Mouse (Mus musculus) forebrain, embryonic 13.5 days (tissue): ENCODE measurements at regions not wholly inside any gene's neighbourhood (a gene's known extent, or its start where the extent isn't known, plus 50 kb on each side); places are given as distances from the start of the nearest gene placed in this dataset.
"Not testable (repeated sequence)": the region's sequence is repeated elsewhere in the genome, so short reads cannot be mapped to it uniquely, and the experiment has no call there.

ENCODE experiments used
- ATAC-seq: fragments of 200-750 bp; cut with Nextera tagmentation; 2 replicates; pipeline ENCODE4 v1.8.0; 2017
- H3K27ac ChIP-seq: fragments of 300-500 bp; sonication (generic); 2 replicates; pipeline ENCODE4 v1.5.1; 2015; ENCODE audit warnings: inconsistent platforms, mild to moderate bottlenecking, moderate library complexity
- H3K27me3 ChIP-seq: fragments of 300-500 bp; sonication (generic); 2 replicates; pipeline ENCODE4 v1.6.1; 2015; ENCODE audit warnings: mild to moderate bottlenecking, inconsistent platforms
- H3K36me3 ChIP-seq: fragments of 300-500 bp; sonication (generic); 2 replicates; pipeline ENCODE4 v1.6.1; 2015; ENCODE audit warnings: mild to moderate bottlenecking, inconsistent platforms; ENCODE audit not compliant: poor library complexity, severe bottlenecking
- H3K4me1 ChIP-seq: fragments of 300-500 bp; sonication (generic); 2 replicates; pipeline ENCODE4 v1.6.1; 2015; ENCODE audit warnings: inconsistent platforms
- H3K4me2 ChIP-seq: fragments of 300-500 bp; sonication (generic); 2 replicates; pipeline ENCODE4 v1.6.1; 2015; ENCODE audit warnings: inconsistent platforms, mild to moderate bottlenecking, moderate library complexity
- H3K4me3 ChIP-seq: fragments of 300-500 bp; sonication (generic); 2 replicates; pipeline ENCODE4 v1.5.1; 2015; ENCODE audit warnings: mild to moderate bottlenecking, inconsistent platforms
- H3K9ac ChIP-seq: fragments of 300-500 bp; sonication (generic); 2 replicates; pipeline ENCODE4 v1.6.1; 2015; ENCODE audit warnings: mild to moderate bottlenecking, inconsistent platforms
- H3K9me3 ChIP-seq: fragments of 300-500 bp; sonication (generic); replicated peaks from 2 replicates; pipeline ENCODE4 v1.6.1; 2016; ENCODE audit warnings: inconsistent platforms
- WGBS: fragments of 180-500 bp; shearing (Covaris S2); methylation state at CpG from one replicate; pipeline ENCODE4 v1.1.7; 2015; 5-methylcytosine and 5-hydroxymethylcytosine counted together

- H3K27ac ChIP-seq = no peak overlapping the region
- H3K4me2 ChIP-seq = no peak overlapping the region
- H3K9me3 ChIP-seq = no peaks in the 10 kb centered on the region
- H3K9ac ChIP-seq = no peak overlapping the region
- WGBS = 61% methylated on average over 7 of the region's 7 CpGs
- H3K36me3 ChIP-seq = no peaks in the 10 kb centered on the region
- H3K27me3 ChIP-seq = no peaks in the 10 kb centered on the region
- ATAC-seq = peak; percentile 38; the same call in 1 of the 2 replicates
- H3K4me3 ChIP-seq = no peak overlapping the region
- no peaks in the 10 kb centered on the region for H3K4me1 ChIP-seq
These were observed 686.0 kb upstream of the Hs3st1 start for GRCm38 (mm10) chr5:40441239-40441638.

GRCm38 (mm10) chr5:40402721-40403120 lies 647.4 kb upstream of the Hs3st1 start:
- H3K4me2 ChIP-seq = no peak overlapping the region
- H3K4me1 ChIP-seq = no peaks in the 10 kb centered on the region
- ATAC-seq = no peak
- H3K4me3 ChIP-seq = no peak overlapping the region
- no peak overlapping the region for H3K27ac ChIP-seq
- H3K36me3 ChIP-seq = no peaks in the 10 kb centered on the region
- no peaks in the 10 kb centered on the region for H3K9me3 ChIP-seq
- H3K9ac ChIP-seq = no peak overlapping the region
- no peaks in the 10 kb centered on the region for H3K27me3 ChIP-seq

GRCm38 (mm10) chr5:40394798-40395197 lies 639.5 kb upstream of the Hs3st1 start:
- Histone ChIP-seq H3K4me3 (no peak overlapping the region), H3K4me1 (no peaks in the 10 kb centered on the region), H3K36me3 (no peaks in the 10 kb centered on the region), H3K27ac (no peak overlapping the region), H3K9ac (no peak overlapping the region), H3K9me3 (no peaks in the 10 kb centered on the region), H3K4me2 (no peak overlapping the region), H3K27me3 (no peaks in the 10 kb centered on the region)
- ATAC-seq = no peak
- 66% methylated on average over 3 of the region's 3 CpGs for WGBS

- Histone ChIP-seq H3K4me2 (no peak overlapping the region), H3K4me3 (no peak overlapping the region), H3K9me3 (no peaks in the 10 kb centered on the region), H3K27me3 (no peaks in the 10 kb centered on the region), H3K9ac (no peak overlapping the region), H3K4me1 (no peaks in the 10 kb centered on the region), H3K36me3 (no peaks in the 10 kb centered on the region), H3K27ac (no peak overlapping the region)
- no peak for ATAC-seq
These were observed 634.3 kb upstream of the Hs3st1 start for GRCm38 (mm10) chr5:40389591-40389990.

- WGBS = 69% methylated on average over 1 of the region's 1 CpGs
- Histone ChIP-seq H3K4me3 (no peak overlapping the region), H3K4me1 (no peaks in the 10 kb centered on the region), H3K9ac (no peak overlapping the region), H3K27me3 (no peaks in the 10 kb centered on the region), H3K9me3 (no peaks in the 10 kb centered on the region), H3K36me3 (no peaks in the 10 kb centered on the region), H3K4me2 (no peak overlapping the region), H3K27ac (no peak overlapping the region)
- ATAC-seq = no peak
These were observed 611.7 kb upstream of the Hs3st1 start for GRCm38 (mm10) chr5:40366956-40367355.

- Histone ChIP-seq H3K9me3 (no peaks in the 10 kb centered on the region), H3K27me3 (no peaks in the 10 kb centered on the region), H3K4me2 (no peak overlapping the region), H3K36me3 (no peaks in the 10 kb centered on the region), H3K4me3 (no peak overlapping the region), H3K9ac (no peak overlapping the region), H3K27ac (no peak overlapping the region), H3K4me1 (no peaks in the 10 kb centered on the region)
- WGBS = 50% methylated on average over 1 of the region's 1 CpGs
- peak; percentile 51; the same call in 1 of the 2 replicates for ATAC-seq
These were observed 576.0 kb upstream of the Hs3st1 start for GRCm38 (mm10) chr5:40331237-40331636.

- Histone ChIP-seq H3K4me3 (no peak overlapping the region), H3K9ac (no peak overlapping the region), H3K9me3 (no peaks in the 10 kb centered on the region), H3K36me3 (no peaks in the 10 kb centered on the region), H3K4me1 (no peaks in the 10 kb centered on the region), H3K4me2 (no peak overlapping the region), H3K27ac (no peak overlapping the region), H3K27me3 (no peaks in the 10 kb centered on the region)
- WGBS = 65% methylated on average over 5 of the region's 5 CpGs
- ATAC-seq = peak; percentile 33; the same call in 1 of the 2 replicates
These were observed 553.2 kb upstream of the Hs3st1 start for GRCm38 (mm10) chr5:40308510-40308909.

GRCm38 (mm10) chr5:40304777-40305176 lies 549.5 kb upstream of the Hs3st1 start:
- H3K9me3 ChIP-seq, H3K36me3 ChIP-seq, H3K4me3 ChIP-seq, H3K27me3 ChIP-seq, H3K4me1 ChIP-seq, H3K9ac ChIP-seq, H3K4me2 ChIP-seq, H3K27ac ChIP-seq, ATAC-seq: not testable (repeated sequence)
- 92% methylated on average over 2 of the region's 2 CpGs for WGBS

GRCm38 (mm10) chr5:40294868-40295693 lies 539.8 kb upstream of the Hs3st1 start:
- H3K9ac ChIP-seq = no peak overlapping the region
- no peak overlapping the region for H3K27ac ChIP-seq
- H3K4me3 ChIP-seq = no peak overlapping the region
- WGBS = 6% methylated on average over 3 of the region's 3 CpGs
- H3K4me1 ChIP-seq = peaks cover 3% of the 10 kb centered on the region
- H3K36me3 ChIP-seq = no peaks in the 10 kb centered on the region
- no peaks in the 10 kb centered on the region for H3K9me3 ChIP-seq
- H3K27me3 ChIP-seq = no peaks in the 10 kb centered on the region
- peak; percentile 87 for ATAC-seq
- no peak overlapping the region for H3K4me2 ChIP-seq

GRCm38 (mm10) chr5:40282330-40282729 lies 527.1 kb upstream of the Hs3st1 start:
- H3K27ac ChIP-seq = no peak overlapping the region
- no peak overlapping the region for H3K4me2 ChIP-seq
- H3K4me1 ChIP-seq = no peaks in the 10 kb centered on the region
- no peaks in the 10 kb centered on the region for H3K9me3 ChIP-seq
- no peak overlapping the region for H3K9ac ChIP-seq
- 48% methylated on average over 2 of the region's 2 CpGs for WGBS
- no peaks in the 10 kb centered on the region for H3K36me3 ChIP-seq
- no peak for ATAC-seq
- H3K27me3 ChIP-seq = no peaks in the 10 kb centered on the region
- H3K4me3 ChIP-seq = no peak overlapping the region

- Histone ChIP-seq H3K4me1 (no peaks in the 10 kb centered on the region), H3K27me3 (no peaks in the 10 kb centered on the region), H3K27ac (no peak overlapping the region), H3K36me3 (no peaks in the 10 kb centered on the region), H3K4me3 (no peak overlapping the region), H3K4me2 (no peak overlapping the region), H3K9ac (no peak overlapping the region), H3K9me3 (no peaks in the 10 kb centered on the region)
- ATAC-seq = no peak
- WGBS = 66% methylated on average over 3 of the region's 3 CpGs
These were observed 491.4 kb upstream of the Hs3st1 start for GRCm38 (mm10) chr5:40246664-40247063.
